Mouse (Mus musculus) layer of hippocampus, adult 2 months (tissue): ENCODE measurements at regions not wholly inside any gene's neighbourhood (a gene's known extent, or its start where the extent isn't known, plus 50 kb on each side); places are given as distances from the start of the nearest gene placed in this dataset.
A peak's percentile ranks its signal among the peaks of the same experiment; 100 is the strongest.

Experiments used
- DNase-seq, 2 experiments: peaks; one replicate each; pipeline ENCODE4 v3.0.0; 2022; ENCODE audit warnings: low spot score in 2 of 2
- H3K27ac ChIP-seq: fragments of 200-600 bp; 2 replicates; pipeline ENCODE4 v1.8.1; 2022
- H3K4me3 ChIP-seq: fragments of 200-600 bp; 2 replicates; pipeline ENCODE4 v1.8.1; 2022; ENCODE audit warnings: mild to moderate bottlenecking
- CTCF ChIP-seq: fragments of 200-600 bp; conservative IDR thresholded peaks from 2 replicates; pipeline ENCODE4 v1.8.1; 2022; ENCODE audit warnings: antibody characterized with exemption, mild to moderate bottlenecking, moderate library complexity

DNA sequence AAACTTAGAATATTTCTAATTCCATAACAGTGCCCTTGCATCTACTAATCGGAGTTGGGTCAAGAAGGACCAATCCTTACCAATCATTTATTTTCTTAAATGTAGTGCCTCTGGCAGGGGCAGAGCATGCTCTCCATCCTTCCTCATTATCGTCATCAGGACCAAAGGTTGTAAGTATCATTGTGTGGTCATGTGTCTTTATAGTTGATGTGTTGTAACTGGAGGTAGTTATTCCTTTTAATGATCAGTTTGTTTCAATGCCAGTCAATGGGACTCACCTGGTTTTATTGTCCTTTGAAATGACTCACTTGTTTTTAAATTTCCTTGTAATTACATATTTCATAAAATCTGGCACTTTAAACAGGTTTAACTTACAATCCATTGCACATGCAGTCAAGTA, 399.6 kb downstream of the Sec16b start:
- no peak overlapping the region for H3K27ac ChIP-seq
- no peak for TF ChIP-seq CTCF

DNA sequence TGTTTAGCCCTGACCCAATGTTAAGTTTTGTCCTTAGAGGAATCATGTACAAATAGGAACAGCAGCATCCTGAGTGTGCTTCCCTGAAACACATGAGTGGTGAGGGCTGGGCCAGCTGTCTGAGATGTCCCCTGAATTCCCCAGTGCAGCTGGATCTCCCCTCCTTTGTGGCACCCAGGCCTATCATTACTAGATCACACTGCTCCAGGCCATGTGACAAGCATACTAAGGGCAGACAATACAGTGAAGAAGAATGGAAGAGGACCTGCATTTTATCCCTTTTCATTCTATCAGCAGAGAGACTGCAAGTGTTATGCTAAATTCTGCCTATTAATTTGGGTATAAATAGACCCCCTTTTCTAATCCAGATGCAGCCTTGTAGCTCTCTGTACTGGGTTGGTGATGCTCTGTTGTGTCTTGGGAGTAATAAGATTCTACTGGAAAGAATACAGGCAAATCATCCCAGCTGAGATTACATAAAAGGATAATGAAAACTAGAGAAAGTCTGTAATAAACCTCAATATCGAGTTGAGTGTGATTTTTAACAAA, 418.3 kb downstream of the Brinp2 start:
- no peak overlapping the region for H3K27ac ChIP-seq
- no peak for TF ChIP-seq CTCF
- DNase-seq, result no peak
- H3K4me3 ChIP-seq, result no peak overlapping the region

More for the DNA sequence above, 399.6 kb downstream of the Sec16b start:
- no peak for DNase-seq
- H3K4me3 ChIP-seq, result no peak overlapping the region

DNA sequence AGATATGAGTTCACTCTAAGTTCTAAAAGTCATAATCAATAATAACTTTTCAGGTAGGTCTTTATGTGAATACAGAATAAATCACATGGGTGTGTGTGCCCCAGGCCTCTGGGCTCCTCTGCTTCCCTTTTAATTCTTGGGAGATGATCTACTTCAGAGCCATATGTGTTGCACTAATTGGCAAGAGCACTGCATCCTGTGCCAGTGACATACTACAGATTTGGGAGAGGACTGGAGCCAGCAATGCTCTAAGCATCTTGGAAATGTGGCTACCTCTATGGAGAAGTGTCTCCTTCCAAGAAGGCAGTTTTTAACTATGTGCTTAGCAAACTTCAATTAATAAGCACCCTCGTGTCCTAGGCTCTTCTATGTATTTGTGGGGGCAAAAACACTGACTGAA, 416.6 kb downstream of the Brinp2 start:
- H3K27ac ChIP-seq, result no peak overlapping the region
- no peak overlapping the region for H3K4me3 ChIP-seq
- DNase-seq, result peak in 1 of 2 experiments; percentile 26
- TF ChIP-seq CTCF, result no peak

GRCm38 (mm10) chr1:157940331-157940758, 415.8 kb downstream of the Brinp2 start:
- no peak for TF ChIP-seq CTCF
- Histone ChIP-seq H3K4me3 (no peak overlapping the region), H3K27ac (no peak overlapping the region)
- DNase-seq, result no peak

DNA sequence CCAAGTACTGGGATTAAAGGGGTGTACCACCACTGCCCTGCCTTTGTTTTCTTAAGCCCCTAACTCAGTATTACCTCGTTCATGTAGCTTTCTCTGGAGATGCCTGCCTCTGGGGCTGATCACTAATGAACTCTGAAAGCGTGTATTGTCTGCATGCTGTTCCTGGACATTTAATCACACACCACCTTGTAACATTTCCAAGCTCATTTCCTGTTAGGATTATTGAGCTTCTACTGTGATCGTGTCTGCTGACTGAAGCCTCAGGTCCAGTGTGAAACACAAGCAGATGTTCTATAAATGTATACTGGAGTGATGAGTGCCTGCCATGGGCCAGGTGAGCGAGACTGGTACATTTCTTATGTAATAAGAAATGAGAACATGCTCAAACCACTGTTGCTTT, 398.6 kb downstream of the Brinp2 start:
- H3K4me3 ChIP-seq, result no peak overlapping the region
- no peak for TF ChIP-seq CTCF

DNA sequence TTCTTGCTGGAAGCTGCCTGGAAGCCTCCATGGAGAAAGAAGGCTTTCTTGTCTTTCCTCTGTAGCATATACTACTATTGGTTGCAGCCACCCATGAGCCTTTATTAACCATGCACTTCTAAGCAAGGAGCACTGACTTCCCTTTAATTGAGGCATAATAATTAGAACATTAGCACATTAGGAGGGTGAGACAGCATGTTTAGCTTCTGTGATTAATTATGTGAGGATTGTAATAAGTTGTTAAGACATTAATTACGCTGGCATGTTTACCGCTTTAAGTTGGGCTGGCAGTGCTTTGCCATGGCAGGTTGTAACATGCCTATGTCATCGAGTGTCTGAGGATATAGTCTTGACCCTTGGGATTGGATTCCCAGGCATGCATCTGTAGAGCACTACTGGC, 391.7 kb downstream of the Brinp2 start:
- DNase-seq, result no peak
- no peak for TF ChIP-seq CTCF
- no peak overlapping the region for H3K27ac ChIP-seq
- H3K4me3 ChIP-seq, result no peak overlapping the region

More for the DNA sequence above, 398.6 kb downstream of the Brinp2 start:
- no peak for DNase-seq
- no peak overlapping the region for H3K27ac ChIP-seq

GRCm38 (mm10) chr1:157969635-157970111, 386.5 kb downstream of the Brinp2 start:
- no peak overlapping the region for H3K4me3 ChIP-seq
- TF ChIP-seq CTCF, result no peak
- peak in 1 of 2 experiments; percentile 31 for DNase-seq
- peak overlapping the region; percentile 53; the same call in 1 of the 2 replicates for H3K27ac ChIP-seq

DNA sequence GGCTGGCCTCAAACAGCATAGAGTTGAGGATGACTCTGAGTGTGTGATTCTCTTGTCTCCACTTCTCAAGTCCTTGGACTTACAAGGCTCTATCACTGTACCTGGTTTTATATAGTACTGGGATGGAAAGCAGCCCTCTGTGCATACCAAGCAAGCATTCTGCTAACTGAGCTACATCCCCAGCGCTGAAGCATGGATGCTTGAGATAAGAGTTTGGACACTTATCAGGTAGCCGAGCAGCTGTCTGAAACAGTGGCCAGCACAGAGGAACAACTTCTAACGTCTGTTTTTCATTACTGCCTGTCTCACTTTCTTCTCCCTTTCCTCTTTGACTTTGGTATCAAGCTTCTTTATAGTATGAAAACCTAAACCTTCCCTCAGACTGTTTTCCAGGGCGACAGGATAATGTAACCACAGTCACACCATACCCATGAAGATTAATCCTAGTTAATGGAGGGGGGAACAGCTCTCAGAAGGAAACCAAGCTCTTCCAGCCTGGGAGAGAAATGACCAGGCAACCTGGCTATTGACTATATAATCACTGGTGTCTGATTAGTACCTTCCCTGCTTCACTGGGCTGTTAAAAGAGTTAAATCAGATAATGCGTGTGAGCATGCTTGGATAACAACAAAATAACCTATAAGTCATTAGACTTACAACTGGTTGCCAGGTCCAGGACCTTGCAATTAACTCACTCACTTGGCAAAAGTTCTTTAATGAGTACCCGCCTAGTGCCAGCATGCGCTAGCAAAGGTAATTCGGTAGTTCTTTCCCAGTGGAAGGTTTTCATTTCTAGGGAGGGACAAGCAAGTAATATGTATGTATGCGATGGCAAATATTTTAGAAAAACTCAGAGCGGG, 382.5 kb downstream of the Brinp2 start:
- no peak for TF ChIP-seq CTCF
- H3K27ac ChIP-seq, result no peak overlapping the region
- no peak for DNase-seq
- H3K4me3 ChIP-seq, result no peak overlapping the region

DNA sequence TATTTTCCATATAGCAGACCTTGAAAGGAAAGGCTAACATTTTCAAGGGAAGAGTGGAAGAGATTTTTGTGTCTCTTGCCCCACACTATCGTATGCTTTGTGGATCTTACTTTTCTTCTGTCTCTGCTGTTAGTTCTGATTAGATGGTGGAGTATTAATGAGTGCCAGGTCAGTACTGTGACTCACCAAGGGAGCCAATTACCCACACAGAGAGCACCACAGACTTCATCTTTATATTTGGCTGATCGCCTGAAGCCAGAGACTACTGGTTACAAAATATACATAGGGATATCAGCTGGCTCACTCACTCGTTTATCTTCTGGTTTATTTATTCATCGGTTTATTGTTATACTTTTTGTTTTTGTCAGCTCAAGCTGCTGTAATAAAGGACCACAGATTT, 381.5 kb downstream of the Brinp2 start:
- no peak overlapping the region for H3K27ac ChIP-seq
- TF ChIP-seq CTCF, result no peak
- no peak for DNase-seq
- no peak overlapping the region for H3K4me3 ChIP-seq

DNA sequence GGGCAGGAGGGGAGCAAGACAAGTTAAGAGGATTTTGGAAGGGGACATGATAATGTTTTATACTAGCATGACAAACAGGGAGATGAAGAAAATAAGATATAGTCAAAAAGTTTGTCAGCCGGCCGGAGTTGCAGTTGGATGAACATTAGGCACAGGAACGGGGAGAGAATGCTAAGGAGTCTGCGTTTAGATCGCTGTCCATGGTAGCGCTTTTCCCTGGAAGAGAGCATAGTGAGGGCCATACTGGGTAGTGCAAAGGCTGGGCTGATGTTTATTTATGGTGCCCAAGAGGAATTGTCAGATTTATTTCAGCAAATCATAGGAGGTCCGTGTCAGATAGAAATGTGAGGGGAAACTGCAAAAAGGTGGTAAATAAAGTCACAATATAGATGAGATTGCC, 337.0 kb downstream of the Brinp2 start:
- TF ChIP-seq CTCF, result no peak
- DNase-seq, result no peak
- H3K27ac ChIP-seq, result no peak overlapping the region
- no peak overlapping the region for H3K4me3 ChIP-seq

DNA sequence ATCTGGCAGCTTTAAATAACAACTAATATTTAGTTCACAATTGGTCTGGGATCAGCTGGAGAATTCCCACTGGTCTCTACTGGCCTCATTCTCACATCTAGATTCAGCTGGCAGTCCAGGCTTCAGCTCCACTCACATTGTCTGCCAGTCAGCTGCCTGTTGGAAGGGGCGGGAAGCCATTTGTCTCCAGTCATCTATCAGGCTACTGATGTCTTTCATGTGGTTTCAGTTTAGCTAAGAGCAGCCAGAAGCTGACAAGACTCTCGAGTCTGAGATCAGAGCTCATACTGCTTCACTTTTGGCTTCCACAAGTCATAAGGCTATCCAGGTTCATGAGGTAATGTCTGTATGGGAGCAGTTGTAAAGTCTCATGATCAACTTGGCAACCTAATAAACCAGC, 316.4 kb downstream of the Brinp2 start:
- no peak for DNase-seq
- no peak for TF ChIP-seq CTCF
- Histone ChIP-seq H3K4me3 (no peak overlapping the region), H3K27ac (no peak overlapping the region)

DNA sequence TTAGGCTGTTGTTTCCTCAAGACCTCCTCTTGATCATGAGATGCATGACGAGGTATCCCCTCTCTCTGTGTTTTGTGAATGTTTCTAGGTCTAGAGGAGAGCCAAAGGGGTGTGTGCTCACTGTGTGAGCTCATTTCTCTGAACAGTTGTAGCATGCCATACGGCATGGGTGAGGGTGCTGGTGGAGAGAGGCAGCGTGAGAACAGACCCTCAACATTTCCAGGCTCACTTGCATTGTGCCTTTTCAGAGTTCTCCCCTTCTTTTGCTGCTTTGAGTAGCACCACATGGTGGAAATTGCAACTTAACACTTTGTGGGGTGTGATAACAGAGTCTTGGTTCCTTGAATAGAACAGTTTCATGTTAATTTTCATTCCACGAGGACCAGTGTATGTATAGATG, 315.8 kb downstream of the Brinp2 start:
- no peak for TF ChIP-seq CTCF
- DNase-seq, result no peak
- no peak overlapping the region for H3K4me3 ChIP-seq
- H3K27ac ChIP-seq, result no peak overlapping the region

DNA sequence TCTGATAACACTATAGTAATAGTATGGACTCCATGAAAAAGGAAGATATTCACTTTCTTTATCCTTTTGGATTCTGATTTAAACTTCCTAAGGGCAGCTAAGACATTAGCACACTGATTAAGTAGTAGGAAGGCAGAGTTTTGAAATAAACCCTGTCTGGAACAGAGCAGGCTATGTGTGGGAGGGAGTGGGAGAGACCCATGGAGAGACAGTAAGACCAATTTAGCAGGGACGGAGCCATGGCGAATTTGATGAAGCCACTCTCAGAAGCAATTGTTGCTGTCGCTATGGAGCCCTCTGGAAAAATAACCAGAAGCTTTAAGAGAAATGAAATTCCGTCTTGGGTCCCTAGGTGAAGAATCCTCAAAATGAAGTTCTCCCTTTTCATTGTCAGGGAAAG, 303.5 kb downstream of the Brinp2 start:
- DNase-seq, result no peak
- no peak overlapping the region for H3K27ac ChIP-seq
- no peak for TF ChIP-seq CTCF

DNA sequence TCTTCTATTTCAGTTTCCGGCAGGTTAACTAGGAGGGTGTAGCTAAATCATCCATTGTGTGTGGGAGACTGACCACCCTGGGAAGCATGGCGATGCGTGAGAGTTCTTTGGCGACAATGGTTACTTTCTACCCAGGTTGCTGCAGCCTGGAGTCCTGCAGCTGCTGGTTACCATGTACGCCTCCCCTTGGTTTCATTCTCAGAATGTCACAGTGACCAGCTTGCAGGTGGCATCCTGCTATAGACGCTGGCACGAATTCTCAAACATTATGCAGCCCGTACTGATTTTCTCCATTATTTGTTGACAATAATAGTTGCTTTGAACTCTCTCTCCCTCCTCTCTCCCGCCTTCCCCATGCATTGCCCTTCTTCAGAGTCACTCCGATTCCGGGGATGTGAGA, 301.2 kb downstream of the Brinp2 start:
- TF ChIP-seq CTCF, result no peak
- H3K27ac ChIP-seq, result no peak overlapping the region

More for the DNA sequence above, 303.5 kb downstream of the Brinp2 start:
- no peak overlapping the region for H3K4me3 ChIP-seq

More for the DNA sequence above, 301.2 kb downstream of the Brinp2 start:
- DNase-seq, result no peak
- no peak overlapping the region; the same call in 1 of the 2 replicates for H3K4me3 ChIP-seq
